Mouse (Mus musculus) testis, adult 2 months (tissue): ENCODE data around the gene Rps6kc1. TPM values are rescaled to one million over a fixed set of nuclear protein-coding genes. Genes with fewer than 3 reads are reported as not detected.
A peak's percentile ranks its signal among the peaks of the same experiment; 100 is the strongest.
"Not testable (repeated sequence)": the region's sequence is repeated elsewhere in the genome, so short reads cannot be mapped to it uniquely, and the experiment has no call there.

Experiments
- H3K27ac ChIP-seq: fragments of 200-500 bp; 2 replicates; pipeline ENCODE4 v1.5.1; 2012; ENCODE audit warnings: low read depth, low read length; ENCODE audit not compliant: control insufficient read depth, insufficient read depth
- H3K27me3 ChIP-seq: fragments of 200-500 bp; 2 replicates; pipeline ENCODE4 v1.6.1; 2012; ENCODE audit warnings: mild to moderate bottlenecking, low read length, moderate library complexity; ENCODE audit not compliant: control insufficient read depth, insufficient read depth
- H3K36me3 ChIP-seq: fragments of 200-500 bp; 2 replicates; pipeline ENCODE4 v1.6.1; 2012; ENCODE audit warnings: mild to moderate bottlenecking, low read length; ENCODE audit not compliant: control insufficient read depth, insufficient read depth
- H3K4me1 ChIP-seq: fragments of 200-500 bp; 2 replicates; pipeline ENCODE4 v1.6.1; 2012; ENCODE audit warnings: low read length; ENCODE audit not compliant: control insufficient read depth, insufficient read depth
- H3K4me3 ChIP-seq: fragments of 200-500 bp; 2 replicates; pipeline ENCODE4 v1.5.1; 2012; ENCODE audit warnings: low read depth, mild to moderate bottlenecking, low read length, moderate library complexity, mixed read lengths; ENCODE audit not compliant: control insufficient read depth
- CTCF ChIP-seq: fragments of 200-500 bp; IDR thresholded peaks from 2 replicates; pipeline ENCODE4 v1.5.1; 2012; ENCODE audit warnings: low read depth, mild to moderate bottlenecking, inconsistent platforms, low read length, moderate library complexity; ENCODE audit not compliant: control insufficient read depth, insufficient read depth, insufficient replicate concordance
- POLR2A ChIP-seq: fragments of 200-500 bp; IDR thresholded peaks from 2 replicates; pipeline ENCODE4 v1.6.1; 2012; ENCODE audit warnings: low read depth, mild to moderate bottlenecking, inconsistent platforms, low read length, moderate library complexity; ENCODE audit not compliant: control insufficient read depth
- polyA plus RNA-seq: library from polyadenylated mRNA; depleted of rRNA; stranded (reverse); fragments of >200 nt; gene quantifications from 2 replicates; pipeline ENCODE4 v1.2.3, GENCODE M21; 2012

Rps6kc1 gene
- polyA plus RNA-seq, 1 experiment = 3.0 TPM

- H3K4me3 ChIP-seq = no peak overlapping the region
Measured at GRCm38 (mm10) chr1:190944109-190944760, 32.7 kb upstream of the Rps6kc1 start.

GRCm38 (mm10) chr1:190939803-190940202, 28.2 kb upstream of the Rps6kc1 start:
- TF ChIP-seq POLR2A (no peak), CTCF (no peak)
- no peaks in the 10 kb centered on the region for H3K4me1 ChIP-seq
- H3K36me3 ChIP-seq = peaks cover 9% of the 10 kb centered on the region
- H3K27me3 ChIP-seq = no peaks in the 10 kb centered on the region
- H3K27ac ChIP-seq = no peak overlapping the region
- no peak overlapping the region for H3K4me3 ChIP-seq

More at GRCm38 (mm10) chr1:190944109-190944760, 32.7 kb upstream of the Rps6kc1 start:
- TF ChIP-seq POLR2A (no peak), CTCF (peak; percentile 48; the same call in 1 of the 2 replicates)
- H3K36me3 ChIP-seq = peaks cover 10% of the 10 kb centered on the region
- H3K4me1 ChIP-seq = no peaks in the 10 kb centered on the region
- H3K27me3 ChIP-seq = no peaks in the 10 kb centered on the region
- no peak overlapping the region for H3K27ac ChIP-seq

GRCm38 (mm10) chr1:190930181-190930580, 18.6 kb upstream of the Rps6kc1 start:
- Histone ChIP-seq H3K4me3 (no peak overlapping the region), H3K36me3 (no peaks in the 10 kb centered on the region), H3K4me1 (peaks cover 5% of the 10 kb centered on the region; the same call in 1 of the 2 replicates), H3K27ac (no peak overlapping the region), H3K27me3 (no peaks in the 10 kb centered on the region)
- TF ChIP-seq POLR2A = no peak
- TF ChIP-seq CTCF = no peak

GRCm38 (mm10) chr1:190929010-190929695, 17.6 kb upstream of the Rps6kc1 start:
- Histone ChIP-seq H3K4me3 (peak overlapping the region; percentile 98), H3K27ac (peak overlapping the region; percentile 94)
- TF ChIP-seq CTCF (no peak), POLR2A (no peak)

GRCm38 (mm10) chr1:190928370-190929009, 16.9 kb upstream of the Rps6kc1 start:
- TF ChIP-seq CTCF (no peak), POLR2A (peak; percentile 70)
- Histone ChIP-seq H3K27me3 (no peaks in the 10 kb centered on the region), H3K36me3 (no peaks in the 10 kb centered on the region), H3K4me1 (peaks cover 5% of the 10 kb centered on the region; the same call in 1 of the 2 replicates), H3K4me3 (peak overlapping the region; percentile 98), H3K27ac (peak overlapping the region; percentile 96)

More at GRCm38 (mm10) chr1:190929010-190929695, 17.6 kb upstream of the Rps6kc1 start:
- Histone ChIP-seq H3K4me1 (peaks cover 5% of the 10 kb centered on the region; the same call in 1 of the 2 replicates), H3K36me3 (no peaks in the 10 kb centered on the region), H3K27me3 (no peaks in the 10 kb centered on the region)

- H3K4me3 ChIP-seq = peak overlapping the region; percentile 98
- no peaks in the 10 kb centered on the region for H3K36me3 ChIP-seq
- H3K27ac ChIP-seq = peak overlapping the region; percentile 96
- no peak for TF ChIP-seq CTCF
- no peak for TF ChIP-seq POLR2A
- peaks cover 5% of the 10 kb centered on the region; the same call in 1 of the 2 replicates for H3K4me1 ChIP-seq
- H3K27me3 ChIP-seq = no peaks in the 10 kb centered on the region
Measured at GRCm38 (mm10) chr1:190927751-190928369, 16.3 kb upstream of the Rps6kc1 start.

- Histone ChIP-seq H3K4me3 (no peak overlapping the region), H3K27me3 (no peaks in the 10 kb centered on the region), H3K4me1 (peaks cover 5% of the 10 kb centered on the region; the same call in 1 of the 2 replicates), H3K36me3 (no peaks in the 10 kb centered on the region), H3K27ac (no peak overlapping the region)
- no peak for TF ChIP-seq POLR2A
- TF ChIP-seq CTCF = no peak
Measured at GRCm38 (mm10) chr1:190927311-190927710, 15.7 kb upstream of the Rps6kc1 start.

- not testable (repeated sequence) for H3K4me3 ChIP-seq, H3K27ac ChIP-seq, H3K36me3 ChIP-seq, H3K4me1 ChIP-seq, H3K27me3 ChIP-seq
Measured at GRCm38 (mm10) chr1:190924812-190925211, 13.2 kb upstream of the Rps6kc1 start, which contains the start of gene Angel2. Angel2 (plus strand) TSS chr1:190925112.
